Mouse (Mus musculus) urinary bladder, adult 18-20 months (tissue): ENCODE measurements around the gene Unc119b.
"Not testable (repeated sequence)": the region's sequence is repeated elsewhere in the genome, so short reads cannot be mapped to it uniquely, and the experiment has no call there.

Experiments used
- DNase-seq, 2 experiments: peaks; one replicate each; pipeline ENCODE4 v3.0.0; 2022; ENCODE audit warnings: low spot score in 2 of 2, mixed read lengths in 2 of 2

Gene Unc119b

GRCm38 (mm10) chr5:115139124-115139523, 4.3 kb upstream of the Unc119b start:
- DNase-seq, result no peak

DNA sequence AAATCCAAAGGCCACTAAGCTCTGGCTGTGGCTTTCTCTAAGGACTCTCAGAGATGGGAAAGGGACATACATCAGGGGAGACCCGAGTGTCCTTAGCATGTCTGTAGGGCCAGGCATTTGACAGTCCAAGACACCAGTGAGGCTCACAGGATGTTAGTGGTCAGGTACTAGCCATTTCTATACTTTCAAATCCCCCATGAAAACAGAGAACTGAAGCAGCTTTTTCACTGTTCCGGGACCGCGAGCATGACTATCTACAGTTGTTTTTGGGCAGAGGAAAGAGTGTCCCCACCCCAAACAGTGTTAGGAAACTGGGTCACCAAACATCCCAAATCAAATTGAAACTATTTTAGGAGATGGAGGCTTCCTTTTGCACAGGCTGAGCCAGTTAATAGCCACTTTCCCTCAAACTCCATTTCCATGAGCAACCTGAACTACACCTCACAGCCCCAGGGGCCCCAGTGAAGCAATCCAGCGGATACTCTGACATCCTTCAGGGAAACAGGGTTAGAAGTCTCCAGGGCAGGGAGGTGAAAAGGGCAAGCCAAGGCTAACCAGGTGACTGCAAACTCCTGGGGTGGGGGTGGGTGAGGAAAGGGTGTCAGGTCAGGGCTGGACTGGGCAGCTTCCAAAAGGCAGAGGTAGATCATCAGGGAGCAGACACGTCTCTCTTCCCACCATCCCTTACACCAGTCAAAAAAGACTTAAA, 1.3 kb downstream of the Unc119b start:
- no peak for DNase-seq

DNA sequence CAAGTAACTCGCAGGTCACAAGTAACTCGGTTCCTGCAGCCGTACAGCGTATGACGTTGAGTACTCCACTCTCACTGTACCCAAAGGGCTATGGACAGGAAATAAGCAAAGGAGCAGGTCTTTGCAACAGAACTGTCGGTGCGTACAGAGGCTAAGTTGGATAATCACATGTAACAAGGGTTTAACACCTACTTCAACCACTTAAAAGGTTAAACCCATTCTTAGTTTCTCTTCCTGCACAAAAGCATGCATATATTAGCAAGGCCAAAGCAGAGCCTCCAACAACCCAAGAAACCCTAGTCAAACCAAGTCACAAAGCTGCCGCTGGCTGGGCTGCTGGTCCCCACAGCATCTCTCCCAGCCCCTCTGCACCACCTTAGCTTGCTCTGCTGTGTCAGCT, 2.3 kb downstream of the Unc119b start:
- DNase-seq, result no peak

- DNase-seq, result no peak
These were observed 5.4 kb downstream of the Unc119b start for GRCm38 (mm10) chr5:115129328-115129727.

- DNase-seq, result no peak
These were observed 7.2 kb downstream of the Unc119b start for GRCm38 (mm10) chr5:115127421-115128179.

- DNase-seq, result peak in 1 of 2 experiments; percentile 28
These were observed 8.0 kb downstream of the Unc119b start for GRCm38 (mm10) chr5:115126578-115127312.

- peak; percentile 71 to 74 for DNase-seq
These were observed 9.4 kb downstream of the Unc119b start for GRCm38 (mm10) chr5:115125211-115125871.

GRCm38 (mm10) chr5:115124690-115125089, 10.1 kb downstream of the Unc119b start:
- no peak for DNase-seq

DNA sequence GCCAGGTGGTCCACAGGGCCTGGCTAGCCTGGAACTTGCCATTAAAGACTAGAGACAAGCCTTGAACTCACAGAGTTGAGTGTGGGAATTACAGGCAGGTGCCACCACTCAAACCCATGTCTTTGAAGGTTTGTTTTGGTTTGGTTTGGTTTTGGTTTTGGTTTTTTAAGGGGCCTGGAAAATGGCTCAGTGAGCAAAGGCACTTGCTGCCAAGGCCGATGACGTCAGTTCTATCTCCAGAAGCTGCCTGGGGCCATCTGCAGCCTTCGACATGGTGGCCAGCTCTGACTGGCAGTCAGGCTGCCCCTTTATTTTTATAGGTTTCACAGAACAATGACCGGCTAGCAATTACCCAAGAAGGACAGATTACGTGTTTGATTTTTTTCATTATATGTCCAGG, 13.8 kb downstream of the Unc119b start:
- DNase-seq, result no peak

DNA sequence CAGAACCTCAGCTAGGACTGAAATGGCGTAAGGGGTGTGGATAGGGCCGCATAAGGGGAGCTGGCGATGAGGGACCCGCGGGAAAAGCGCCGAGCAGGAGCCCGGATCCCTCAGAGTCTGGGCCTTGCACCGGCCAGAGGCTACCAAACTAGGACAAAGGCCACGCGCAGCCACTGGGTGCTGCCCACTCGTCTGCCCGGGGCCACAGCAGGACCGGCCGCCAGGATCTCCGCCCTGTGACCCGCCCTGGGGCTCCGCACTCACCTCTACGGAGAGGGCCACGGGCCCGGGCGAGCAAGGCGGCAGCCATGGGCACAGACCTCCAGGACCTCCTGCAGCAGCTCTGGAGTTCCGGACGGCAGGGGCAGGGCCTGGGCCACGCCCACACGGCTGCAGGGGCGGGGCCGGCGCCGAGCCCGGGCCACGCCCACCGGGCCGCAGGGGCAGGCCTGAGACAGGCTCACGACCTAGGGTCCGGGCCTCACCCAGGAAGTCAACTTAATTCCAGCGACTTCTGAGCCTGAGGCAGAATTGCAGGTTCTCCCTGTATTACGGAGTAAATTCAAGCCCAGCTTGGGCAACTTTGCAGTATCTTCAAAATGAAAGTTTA, 15.7 kb downstream of the Unc119b start, which contains the start of gene Acads:
Acads (minus strand) TSS at position 386 of the 610 bp plus-strand sequence.
- DNase-seq, result peak; percentile 77 to 80

GRCm38 (mm10) chr5:115117467-115117866, 17.3 kb downstream of the Unc119b start:
- no peak for DNase-seq

GRCm38 (mm10) chr5:115116426-115116825, 18.3 kb downstream of the Unc119b start:
- DNase-seq, result no peak

DNA sequence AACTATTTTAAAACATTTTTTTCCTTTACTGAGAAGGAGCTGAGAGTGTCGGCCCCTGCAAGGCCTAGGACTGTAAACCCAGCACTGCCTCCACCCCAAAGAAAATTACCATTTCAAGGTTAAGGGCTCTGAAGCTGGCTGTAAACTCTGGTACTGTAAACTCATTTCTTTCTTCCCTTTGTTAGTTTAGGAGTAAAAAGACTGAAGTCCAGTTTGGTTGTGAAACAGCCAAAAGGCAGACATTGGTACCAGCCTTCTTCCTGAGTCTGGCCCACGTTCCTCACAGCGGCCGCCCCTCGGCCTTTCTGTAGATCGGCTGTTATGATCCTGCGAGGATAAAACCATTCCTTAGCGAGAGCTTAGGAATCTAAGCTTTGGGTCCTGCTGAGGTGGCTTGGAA, 20.3 kb downstream of the Unc119b start:
- no peak for DNase-seq

DNA sequence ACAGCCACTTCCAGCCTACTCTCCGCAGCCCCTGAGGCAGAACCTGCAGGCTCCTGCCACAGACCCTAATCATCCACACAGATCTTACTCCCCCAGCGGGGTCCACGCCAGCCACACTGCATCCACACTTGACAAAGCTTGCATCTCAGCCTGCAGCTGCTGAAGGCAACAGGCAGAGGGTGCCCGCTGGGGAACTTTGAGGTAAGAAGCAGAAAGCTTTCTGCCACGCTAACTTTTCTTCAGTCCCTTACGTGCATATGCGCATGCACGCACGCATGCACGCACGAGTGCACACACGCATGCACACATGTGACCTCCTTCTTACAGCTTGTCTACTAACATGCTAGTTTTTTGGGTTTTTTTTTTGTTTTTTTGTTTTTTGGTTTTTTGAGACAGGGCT, 21.5 kb downstream of the Unc119b start:
- no peak for DNase-seq

GRCm38 (mm10) chr5:115111156-115111555, 23.6 kb downstream of the Unc119b start:
- DNase-seq, result no peak

DNA sequence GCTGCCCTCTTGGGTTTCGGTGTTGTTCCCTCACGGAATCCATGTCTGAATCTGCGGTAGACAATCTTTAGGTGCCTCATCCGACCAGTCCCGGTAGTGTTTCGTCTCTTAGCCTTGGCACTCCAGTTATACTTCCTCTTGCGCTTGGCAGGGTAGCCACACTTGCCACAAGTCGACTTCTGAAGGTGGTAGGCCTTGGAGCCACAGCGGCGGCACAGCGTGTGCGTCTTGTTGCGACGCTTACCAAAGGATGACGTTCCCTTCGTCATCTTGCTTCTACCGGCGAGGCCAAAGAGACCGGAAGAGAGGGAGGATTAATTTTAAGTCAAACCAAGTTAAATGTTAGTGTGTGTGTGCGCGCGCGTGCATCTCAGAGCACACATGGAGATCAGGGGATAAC, 31.5 kb downstream of the Unc119b start:
- DNase-seq, result not testable (repeated sequence)

GRCm38 (mm10) chr5:115102231-115102630, 32.5 kb downstream of the Unc119b start:
- DNase-seq, result no peak

DNA sequence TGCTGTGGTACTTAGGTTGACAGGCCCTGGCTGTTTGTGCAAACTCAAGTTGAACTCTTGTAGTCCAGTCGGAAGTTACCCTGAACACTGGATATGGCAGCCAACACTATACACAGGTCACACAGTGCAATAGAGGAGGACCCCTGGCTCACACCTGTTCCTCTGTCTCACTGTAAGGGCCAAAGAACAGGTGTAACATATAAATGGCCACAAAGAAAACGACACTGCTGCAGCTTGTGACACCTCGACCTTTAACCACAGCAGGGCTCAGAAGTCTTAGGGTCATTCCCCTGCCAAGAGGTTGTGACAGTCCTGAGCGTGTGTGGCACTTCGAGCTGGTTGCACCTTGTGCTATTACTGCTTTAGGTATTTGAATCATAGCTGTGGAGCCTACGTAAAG, 34.3 kb downstream of the Unc119b start:
- no peak for DNase-seq

- DNase-seq, result no peak
These were observed 34.8 kb downstream of the Unc119b start for GRCm38 (mm10) chr5:115099991-115100390.

- DNase-seq, result no peak
These were observed 35.2 kb downstream of the Unc119b start for GRCm38 (mm10) chr5:115099530-115099929.

DNA sequence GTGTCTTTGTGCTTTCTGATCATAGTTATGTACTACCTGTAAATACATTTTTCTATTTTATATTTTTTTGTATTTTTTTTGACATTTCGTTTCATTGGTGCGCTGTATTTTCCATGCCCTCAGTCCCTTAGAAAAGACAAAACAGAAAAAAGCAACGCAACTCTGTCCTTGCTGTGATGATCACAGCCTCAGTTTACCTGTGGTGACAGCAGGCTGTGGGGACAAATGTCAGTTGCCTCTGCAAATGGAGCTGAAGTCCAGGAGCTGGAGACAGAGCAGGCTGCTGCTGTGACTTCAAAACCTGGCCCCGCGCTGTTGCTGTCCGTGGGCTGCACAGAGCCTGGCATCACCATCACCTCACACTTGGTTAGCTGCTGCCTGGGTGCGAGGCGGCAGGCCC, 36.6 kb downstream of the Unc119b start, which contains the start of gene Gm10401:
Gm10401 (minus strand) TSS at position 101 of the 400 bp plus-strand sequence.
- no peak for DNase-seq
